ENCODE assay signal across 8 mouse cellular contexts in genomic region chr5:116023821-116024284, GRCm38 (mm10). TPM values are rescaled to one million over a fixed set of nuclear protein-coding genes. Genes with fewer than 3 reads are reported as not detected.
DNase-seq lines count a peak whose midpoint lies in the region; ATAC-seq and TF ChIP-seq lines count a peak whose summit lies in the region.

No protein-coding gene starts in this region.

- peak; percentile 84 for DNase-seq in heart, embryonic 10.5 days (ENCODE audit: low spot score)
- no peak for DNase-seq in heart, adult 8-10 months (ENCODE audit: low spot score)
- peak; percentile 56 for DNase-seq in heart, postnatal 4 days
- no peak for DNase-seq in adrenal gland, adult 8-10 months
- DNase-seq in urinary bladder, postnatal 25 days (ENCODE audit: low spot score) = no peak
- DNase-seq in layer of hippocampus, postnatal 25 days (ENCODE audit: extremely low spot score in 1 of 2, low spot score in 1 of 2) = no peak

- peak overlapping the region; percentile 94 for H3K27ac ChIP-seq in heart, embryonic 10.5 days
- H3K27ac ChIP-seq in ES-Bruce4 (ENCODE audit: insufficient read depth, low read length) = no peak overlapping the region
- peak overlapping the region; percentile 99 for H3K27ac ChIP-seq in liver, embryonic 16.5 days (ENCODE audit: low read length)

- no peaks in the 10 kb centered on the region for H3K9me3 ChIP-seq in heart, embryonic 10.5 days
- no peaks in the 10 kb centered on the region for H3K9me3 ChIP-seq in ES-Bruce4 (replicated peaks; ENCODE audit: control insufficient read depth, insufficient read depth, low read length, poor library complexity, severe bottlenecking)
- H3K9me3 ChIP-seq in liver, embryonic 16.5 days (replicated peaks; ENCODE audit: control insufficient read depth, low read length) = no peaks in the 10 kb centered on the region

- no peaks in the 10 kb centered on the region for H3K27me3 ChIP-seq in heart, embryonic 10.5 days (ENCODE audit: insufficient read depth, poor library complexity, severe bottlenecking)
- H3K27me3 ChIP-seq in ES-Bruce4 (ENCODE audit: control insufficient read depth, insufficient read depth, low read length, poor library complexity, severe bottlenecking) = no peaks in the 10 kb centered on the region
- no peaks in the 10 kb centered on the region for H3K27me3 ChIP-seq in liver, embryonic 16.5 days (ENCODE audit: control insufficient read depth, insufficient read depth, low read depth, low read length)

- H3K4me2 ChIP-seq in liver, embryonic 16.5 days (ENCODE audit: low read depth, low read length) = peak overlapping the region; percentile 55

- TF ChIP-seq EP300 in ES-Bruce4 (IDR thresholded peaks at IDR 0.05; ENCODE audit: insufficient read depth, low read depth, low read length) = no peak

- no peak for TF ChIP-seq CTCF in ES-Bruce4 (IDR thresholded peaks at IDR 0.05; ENCODE audit: low read depth, low read length)

- peak overlapping the region; percentile 78 for H3K9ac ChIP-seq in ES-Bruce4 (ENCODE audit: low read depth, poor library complexity, severe bottlenecking)
- peak overlapping the region; percentile 99 for H3K9ac ChIP-seq in liver, embryonic 16.5 days (ENCODE audit: low read depth, low read length)

- peak overlapping the region; percentile 89 for H3K4me3 ChIP-seq in heart, embryonic 10.5 days
- H3K4me3 ChIP-seq in ES-Bruce4 (ENCODE audit: low read depth, low read length) = peak overlapping the region; percentile 71
- H3K4me3 ChIP-seq in liver, embryonic 16.5 days (ENCODE audit: low read depth, low read length) = peak overlapping the region; percentile 96

- ATAC-seq in liver, embryonic 16.5 days (ENCODE audit: low read depth) = 0 out of 2 replicates have a peak, but pooled peaks have one; percentile 0

- under 1% methylated on average over 28 of the region's 28 CpGs for WGBS in heart, embryonic 10.5 days
- WGBS in liver, embryonic 16.5 days (ENCODE audit: insufficient replicate concordance) = under 1% methylated on average over 28 of the region's 28 CpGs

- no peak for TF ChIP-seq POLR2A in ES-Bruce4 (IDR thresholded peaks at IDR 0.05; ENCODE audit: insufficient read depth, low read length)

- H3K4me1 ChIP-seq in heart, embryonic 10.5 days = peaks cover 44% of the 10 kb centered on the region
- H3K4me1 ChIP-seq in ES-Bruce4 (ENCODE audit: control insufficient read depth, insufficient read depth, low read length) = peaks cover 4% of the 10 kb centered on the region
- H3K4me1 ChIP-seq in liver, embryonic 16.5 days (ENCODE audit: control insufficient read depth, low read depth, low read length) = peaks cover 66% of the 10 kb centered on the region

- peaks cover 29% of the 10 kb centered on the region for H3K36me3 ChIP-seq in heart, embryonic 10.5 days
- peaks cover 22% of the 10 kb centered on the region for H3K36me3 ChIP-seq in ES-Bruce4 (ENCODE audit: control insufficient read depth, insufficient read depth, low read length, poor library complexity, severe bottlenecking)
- peaks cover 27% of the 10 kb centered on the region for H3K36me3 ChIP-seq in liver, embryonic 16.5 days (ENCODE audit: control insufficient read depth, insufficient read depth)

RNA-seq across cellular contexts. Expression of gene Prkab1, which starts 0.5 kb away (rescaled TPM):
- polyA plus RNA-seq in heart, embryonic 10.5 days (2016; fragmentation: Nextera tagmentation; extraction: Ambion mirVana) = 69.3 and 74.1 TPM in 2 replicates
- 10 to 100 TPM; 43.4 to 62.6 (median 47.1) TPM for total RNA-seq in heart, adult 8-10 months (2022)
- polyA plus RNA-seq in ES-Bruce4 (2011; ENCODE audit: insufficient read depth, insufficient read length, low read depth, missing spikeins) = 27.7 and 32.8 TPM in 2 replicates
- total RNA-seq in heart, postnatal 4 days (2021) = 10 to 100 TPM; 67.9 to 72.7 TPM
- polyA plus RNA-seq in liver, embryonic 16.5 days (2015; fragmentation: Nextera tagmentation; extraction: Ambion mirVana) = 85.4 and 92.5 TPM in 2 replicates
- 100 to 1,000 TPM in 1 of 4 experiments, 10 to 100 TPM in 3; 56.6 to 107 (median 62.1) TPM for total RNA-seq in adrenal gland, adult 8-10 months (2022)
- 10 to 100 TPM; 15.5 to 23.7 TPM for total RNA-seq in layer of hippocampus, postnatal 25 days (2021)

RNA-seq across cellular contexts. Expression of gene Tmem233, which starts 59.2 kb away (rescaled TPM):
- not detected in 2 replicates for polyA plus RNA-seq in heart, embryonic 10.5 days (2016; fragmentation: Nextera tagmentation; extraction: Ambion mirVana)
- under 1 TPM in 1 of 4 experiments, not detected in 3; 0.14 TPM for total RNA-seq in heart, adult 8-10 months (2022)
- polyA plus RNA-seq in ES-Bruce4 (2011; ENCODE audit: insufficient read depth, insufficient read length, low read depth, missing spikeins) = not detected in 2 replicates
- total RNA-seq in heart, postnatal 4 days (2021) = not detected
- polyA plus RNA-seq in liver, embryonic 16.5 days (2015; fragmentation: Nextera tagmentation; extraction: Ambion mirVana) = not detected in 2 replicates
- not detected for total RNA-seq in adrenal gland, adult 8-10 months (2022)
- total RNA-seq in layer of hippocampus, postnatal 25 days (2021) = not detected

Comparison
In these comparisons a context has a peak if more than half of its experiments do, and no peak if none do; other contexts are left out.
1. DNase-seq: peak in heart, embryonic 10.5 days (single experiment) and heart, postnatal 4 days (single experiment); none in heart, adult 8-10 months (single experiment), adrenal gland, adult 8-10 months (single experiment), urinary bladder, postnatal 25 days (single experiment) and layer of hippocampus, postnatal 25 days (0 of 2).
2. Peak in every context shown above with its lines, with median percentiles within 50 percentile points of each other: H3K4me3 ChIP-seq.